Mouse (Mus musculus): ENCODE data around the gene Nckap5.
"Not testable (repeated sequence)": the region's sequence is repeated elsewhere in the genome, so short reads cannot be mapped to it uniquely, and the experiment has no call there.

Gene Nckap5

GRCm38 (mm10) chr1:126830031-126830927 lies at the start of gene Nckap5:
TSS of gene Nckap5 (minus strand) at chr1:126830799.
- DNase-seq (ENCODE audit: low read depth, low spot score) = peak; percentile 21

GRCm38 (mm10) chr1:126877495-126877894 lies 46.9 kb upstream of the Nckap5 start:
- no peak for DNase-seq (ENCODE audit: low read depth, low spot score)

GRCm38 (mm10) chr1:126868372-126868771 lies 37.8 kb upstream of the Nckap5 start:
- no peak for DNase-seq (ENCODE audit: low read depth, low spot score)

GRCm38 (mm10) chr1:126867912-126868311 lies 37.3 kb upstream of the Nckap5 start:
- no peak for DNase-seq (ENCODE audit: low read depth, low spot score)

DNA sequence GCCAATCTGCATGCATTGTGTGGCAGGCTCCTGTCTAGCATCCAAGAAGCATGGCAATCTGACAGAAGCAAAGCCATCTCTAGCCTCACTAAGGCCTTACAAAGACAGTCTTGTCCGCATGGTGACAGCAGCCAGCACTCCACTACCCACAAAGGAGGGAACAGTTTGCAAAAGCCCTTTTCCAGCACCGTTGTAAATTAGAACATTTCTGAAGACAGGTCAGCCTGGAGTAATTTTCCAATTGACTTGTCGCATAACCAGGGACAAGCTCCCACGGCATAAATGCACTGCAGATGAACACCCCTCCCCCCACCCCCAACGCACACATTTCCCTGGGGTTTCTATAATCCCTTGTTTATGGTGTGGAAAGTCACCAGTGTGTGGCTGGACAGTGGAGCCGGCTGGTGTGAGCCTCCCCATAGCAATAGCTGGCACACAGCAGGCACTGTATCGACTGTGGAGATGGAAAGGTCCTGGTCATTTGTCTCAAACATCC lies 35.0 kb upstream of the Nckap5 start:
- DNase-seq (ENCODE audit: low read depth, low spot score) = no peak

DNA sequence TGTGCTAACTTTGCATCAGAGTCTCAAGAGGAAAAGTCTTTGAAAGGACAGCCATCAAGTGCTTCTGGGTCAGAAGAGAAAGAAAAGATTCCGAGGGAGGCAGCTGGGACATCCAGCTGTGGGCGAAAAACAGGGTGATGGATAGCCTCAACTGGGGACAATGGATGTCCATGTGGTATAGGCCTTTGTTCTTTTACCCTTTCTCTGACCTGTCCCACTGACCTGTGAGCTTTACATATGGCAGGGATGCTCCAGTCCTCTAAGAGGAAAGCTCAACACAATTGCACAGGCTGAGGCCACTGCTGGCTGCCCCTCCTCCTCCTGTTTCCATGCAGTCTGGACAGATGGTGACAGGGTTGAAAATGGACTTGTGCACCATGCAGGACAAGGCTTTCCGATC lies 31.2 kb upstream of the Nckap5 start:
- DNase-seq (ENCODE audit: low read depth, low spot score) = no peak

GRCm38 (mm10) chr1:126860537-126860936 lies 29.9 kb upstream of the Nckap5 start:
- no peak for DNase-seq (ENCODE audit: low read depth, low spot score)

DNA sequence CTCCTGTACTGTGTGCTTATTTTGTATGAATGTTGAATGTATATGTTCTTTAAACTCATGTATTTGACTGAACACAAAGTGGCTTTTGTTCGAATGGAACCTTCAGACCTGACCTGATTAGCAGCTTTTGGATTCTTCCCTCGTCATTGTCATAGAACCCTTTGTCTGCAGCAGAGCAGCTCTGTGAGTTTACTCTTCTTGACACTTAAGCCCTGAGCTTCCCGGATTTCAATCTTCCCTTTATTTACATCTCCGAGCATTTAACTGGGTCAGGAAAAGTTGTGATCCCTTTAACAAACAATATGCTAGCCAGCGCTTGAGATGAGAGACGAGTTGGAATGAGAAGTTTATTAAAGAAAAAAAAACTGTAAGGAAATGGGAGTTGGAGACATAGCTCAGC lies 18.9 kb upstream of the Nckap5 start:
- no peak for DNase-seq (ENCODE audit: low read depth, low spot score)

DNA sequence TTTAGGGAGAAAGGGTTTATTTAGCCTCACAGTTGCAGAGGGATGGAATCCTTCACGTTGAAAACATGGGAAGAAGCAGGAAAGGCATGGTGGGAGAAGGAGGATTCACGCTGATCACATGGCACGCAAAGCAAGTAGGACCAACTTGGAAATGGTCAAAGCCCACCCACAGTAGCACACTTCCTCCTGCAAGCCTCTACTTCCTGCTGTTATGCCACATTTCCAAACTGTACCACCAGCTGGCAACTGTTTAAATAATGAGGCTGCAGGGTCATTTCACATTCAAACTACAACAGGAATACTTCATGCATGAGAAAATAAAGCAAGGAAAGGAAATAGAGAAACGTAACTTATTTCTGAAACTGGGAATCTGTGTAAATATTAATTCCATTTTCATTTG lies 15.7 kb upstream of the Nckap5 start:
- no peak for DNase-seq (ENCODE audit: low read depth, low spot score)

GRCm38 (mm10) chr1:126832885-126833284 lies 2.3 kb upstream of the Nckap5 start:
- no peak for DNase-seq (ENCODE audit: low read depth, low spot score)

- DNase-seq (ENCODE audit: low read depth, low spot score) = no peak
Observed at GRCm38 (mm10) chr1:126829031-126829430, 1.6 kb downstream of the Nckap5 start.

- no peak for DNase-seq (ENCODE audit: low read depth, low spot score)
Observed at GRCm38 (mm10) chr1:126824841-126825240, 5.8 kb downstream of the Nckap5 start.

DNA sequence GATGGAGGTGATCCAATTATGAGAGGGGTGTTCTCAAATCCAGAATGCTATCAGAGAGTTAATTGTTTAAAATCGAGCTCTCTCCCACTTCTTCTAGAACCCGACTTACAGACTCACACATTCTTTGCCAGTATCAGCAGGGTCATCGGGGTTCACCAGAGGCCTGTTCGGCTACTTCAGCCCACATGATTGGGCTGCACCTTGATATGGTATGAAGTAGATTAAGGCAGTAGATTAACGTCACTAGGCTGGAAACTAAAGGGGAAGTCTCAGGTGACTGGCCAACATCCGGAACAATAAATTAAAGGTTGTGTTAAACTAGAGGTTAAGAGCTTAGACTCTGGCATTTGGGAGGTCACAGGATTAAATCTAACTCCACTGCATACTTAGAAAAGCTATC lies 8.4 kb downstream of the Nckap5 start:
- no peak for DNase-seq (ENCODE audit: low read depth, low spot score)

DNA sequence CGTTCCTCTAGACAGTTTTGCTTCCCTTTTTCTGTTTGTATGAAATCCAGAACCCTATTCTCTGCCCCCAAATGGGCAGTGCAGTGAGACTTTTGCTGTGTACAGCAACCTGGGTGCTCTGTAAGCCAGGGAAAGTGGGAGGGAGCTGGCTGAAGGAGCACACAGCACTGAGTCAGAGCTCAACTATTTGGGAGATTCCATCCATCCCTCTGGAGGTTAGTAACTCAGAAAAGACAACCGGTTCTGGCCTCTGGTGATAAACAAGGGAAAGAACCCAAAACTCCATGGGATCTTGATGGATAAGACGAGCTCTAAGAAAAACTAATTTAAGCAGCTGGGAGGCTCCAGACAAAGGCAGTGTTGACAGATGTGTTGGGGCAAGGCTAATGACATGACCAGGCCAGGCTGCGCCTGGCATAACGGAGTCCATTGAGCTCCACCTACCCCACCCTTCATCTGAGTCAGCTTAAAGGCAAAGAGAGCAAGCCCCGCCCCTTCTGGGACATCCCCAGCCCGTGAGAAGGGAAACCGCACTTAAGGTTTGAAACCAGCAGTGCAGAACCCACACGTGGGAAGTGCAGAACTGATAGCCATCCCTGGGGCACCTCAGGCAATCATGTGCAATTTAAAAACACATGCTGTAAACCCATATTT lies 13.1 kb downstream of the Nckap5 start:
- no peak for DNase-seq (ENCODE audit: low read depth, low spot score)

- no peak for DNase-seq (ENCODE audit: low read depth, low spot score)
Observed at GRCm38 (mm10) chr1:126806994-126807611, 23.5 kb downstream of the Nckap5 start.

DNA sequence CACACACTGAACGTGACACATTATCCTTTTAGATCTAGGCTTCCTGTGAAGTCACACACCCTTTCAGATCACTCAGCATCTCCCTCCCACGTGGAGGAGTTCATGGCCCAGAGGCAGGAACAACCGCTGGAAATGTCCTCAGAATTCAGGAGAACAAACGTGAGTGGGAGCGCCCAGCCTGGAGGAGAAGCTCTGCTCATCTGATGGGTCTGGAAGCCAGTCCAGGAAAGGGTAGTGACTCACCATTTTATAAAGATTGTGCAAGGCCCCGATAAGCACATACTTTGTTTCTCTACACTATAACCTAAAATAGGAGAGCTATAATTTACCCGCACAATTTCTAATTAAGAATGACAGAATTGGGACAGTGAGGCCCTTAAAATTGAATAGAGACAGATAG lies 24.1 kb downstream of the Nckap5 start:
- no peak for DNase-seq (ENCODE audit: low read depth, low spot score)

GRCm38 (mm10) chr1:126802405-126802804 lies 28.2 kb downstream of the Nckap5 start:
- no peak for DNase-seq (ENCODE audit: low read depth, low spot score)

GRCm38 (mm10) chr1:126801706-126802105 lies 28.9 kb downstream of the Nckap5 start:
- no peak for DNase-seq (ENCODE audit: low read depth, low spot score)

DNA sequence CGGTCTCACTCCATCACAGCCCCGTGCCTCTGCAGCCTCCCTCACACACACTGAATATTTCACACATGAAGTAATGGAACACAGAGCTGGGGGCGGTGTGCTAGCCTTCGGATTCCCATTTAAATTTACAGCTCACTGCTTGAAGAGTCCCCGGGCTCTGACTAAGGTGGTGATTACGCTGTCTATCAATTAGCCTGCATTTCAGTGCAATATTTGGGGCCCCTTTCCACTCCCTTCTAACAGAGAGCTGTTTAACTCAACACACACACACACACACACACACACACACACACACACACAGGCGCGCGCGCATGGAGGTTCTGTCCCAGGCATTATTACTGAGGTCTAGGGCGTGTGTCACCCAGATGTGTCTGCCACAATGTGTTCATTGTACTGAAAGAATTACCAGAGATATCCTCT lies 31.2 kb downstream of the Nckap5 start:
- DNase-seq (ENCODE audit: low read depth, low spot score) = no peak

GRCm38 (mm10) chr1:126780354-126780941 lies 50.2 kb downstream of the Nckap5 start:
- DNase-seq (ENCODE audit: low read depth, low spot score) = not testable (repeated sequence)

DNA sequence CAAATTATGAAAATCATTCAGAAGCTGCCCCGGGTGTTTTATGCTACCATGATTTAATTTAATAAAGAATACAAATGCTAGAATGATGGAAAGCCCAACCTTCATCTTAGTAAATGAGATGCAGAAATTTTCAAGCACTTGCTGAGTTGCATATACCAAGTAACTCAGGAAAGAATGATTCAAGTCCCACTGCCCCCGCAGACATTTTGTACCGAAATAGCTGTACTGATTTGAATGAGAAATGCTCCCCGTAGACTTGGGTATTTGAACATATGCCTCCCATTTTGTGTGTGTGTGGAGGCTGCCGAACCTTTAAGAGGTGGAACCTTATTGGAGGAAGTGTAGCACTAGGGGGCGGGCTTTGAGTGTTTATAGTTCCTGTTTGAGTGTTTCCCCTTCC lies 56.7 kb downstream of the Nckap5 start:
- not testable (repeated sequence) for DNase-seq (ENCODE audit: low read depth, low spot score)

- DNase-seq (ENCODE audit: low read depth, low spot score) = no peak
Observed at GRCm38 (mm10) chr1:126766971-126767370, 63.6 kb downstream of the Nckap5 start.

Measured in ES-CJ7 (cell line).